Mouse (Mus musculus): Measurements from ENCODE around the gene Amigo1.

- no peak for TF ChIP-seq CTCF (IDR thresholded peaks at IDR 0.05; ENCODE audit: extremely low read depth, insufficient read depth, low read length)
- TF ChIP-seq POLR2A (IDR thresholded peaks at IDR 0.05; ENCODE audit: extremely low read depth, insufficient read depth, low read length) = peak; percentile 82; the same call in 1 of the 2 replicates
Observed at GRCm38 (mm10) chr3:108158383-108159037, 27.6 kb upstream of the Amigo1 start.
